Mouse (Mus musculus) macrophage (primary cell): Measurements from ENCODE around the gene Loxl3. TPM values are rescaled to one million over a fixed set of nuclear protein-coding genes. Genes with fewer than 3 reads are reported as not detected.

Experiments used
- H3K27ac ChIP-seq: fragments of 350-480 bp; formaldehyde crosslinking; 2 replicates; pipeline ENCODE4 v1.9.0; 2021
- H3K36me3 ChIP-seq: fragments of 350-480 bp; formaldehyde crosslinking; 2 replicates; pipeline ENCODE4 v1.9.0; 2021; ENCODE audit errors: inconsistent target
- H3K4me3 ChIP-seq: fragments of 350-480 bp; formaldehyde crosslinking; 2 replicates; pipeline ENCODE4 v1.9.0; 2021; ENCODE audit errors: inconsistent target
- H3K79me2 ChIP-seq: fragments of 350-480 bp; formaldehyde crosslinking; 2 replicates; pipeline ENCODE4 v1.9.0; 2021; ENCODE audit errors: inconsistent target
- WGBS: methylation state at CpG from one replicate; pipeline ENCODE4 v1.1.7; 2026; ENCODE audit warnings: inconsistent platforms; ENCODE audit not compliant: missing documents; 5-methylcytosine and 5-hydroxymethylcytosine counted together
- polyA plus RNA-seq: library from polyadenylated mRNA; stranded (reverse); fragments of 250-400 nt; gene quantifications from 3 replicates; pipeline ENCODE4 v1.2.4, GENCODE M21; 2018; ENCODE audit warnings: inconsistent platforms

Gene Loxl3
- polyA plus RNA-seq, 1 experiment from 2014 or later: 7.6 TPM

GRCm38 (mm10) chr6:83074979-83075378 is 41.0 kb downstream of the Loxl3 start:
- Histone ChIP-seq H3K4me3 (no peak overlapping the region), H3K79me2 (peaks cover 8% of the 10 kb centered on the region; the same call in 1 of the 2 replicates), H3K36me3 (0 out of 2 replicates have a peak, but pooled peaks cover 3% of the 10 kb centered on the region), H3K27ac (no peak overlapping the region)
- 26% methylated on average over 2 of the region's 2 CpGs for WGBS

DNA sequence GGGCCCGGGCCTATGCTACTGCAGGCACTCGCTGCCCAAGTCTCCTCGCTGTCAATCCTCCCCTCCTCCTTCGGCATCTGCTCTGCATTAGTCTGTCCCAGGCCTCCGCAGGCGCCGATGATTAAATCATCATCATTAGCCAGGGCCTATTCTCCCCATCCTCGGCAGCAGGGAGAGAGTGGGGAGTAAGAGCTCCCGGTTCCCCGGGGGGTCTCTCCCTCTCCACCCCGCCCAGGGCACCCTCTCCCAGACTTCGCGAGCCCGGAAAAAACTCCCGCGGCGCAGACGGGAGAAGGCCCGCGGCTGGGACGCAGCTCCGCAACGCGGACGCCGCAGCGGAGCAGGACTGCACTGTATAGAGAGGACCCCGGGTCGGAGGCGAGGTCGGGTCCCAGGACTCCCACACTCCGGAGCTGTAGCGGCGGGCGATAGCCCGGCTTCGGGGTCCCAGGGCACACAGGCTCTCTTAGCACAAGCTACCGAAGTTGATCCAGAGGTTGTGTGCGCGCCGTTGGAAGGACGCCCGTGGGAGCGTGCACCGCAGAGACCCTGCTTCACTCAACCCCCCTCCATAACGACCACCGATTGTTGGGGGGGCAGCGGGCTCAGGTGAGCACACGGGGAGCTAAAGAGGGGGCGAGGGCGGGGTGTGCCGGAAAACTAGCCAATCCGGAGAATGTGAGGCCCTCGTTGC is 43.8 kb downstream of the Loxl3 start, which contains the start of gene Pcgf1:
Gene Pcgf1 (plus strand): TSS at position 240 of the 694 bp plus-strand sequence.
- H3K27ac ChIP-seq: peak within 1 kb of the TSS; percentile 68
- 2% methylated on average over 52 of the region's 54 CpGs for WGBS

DNA sequence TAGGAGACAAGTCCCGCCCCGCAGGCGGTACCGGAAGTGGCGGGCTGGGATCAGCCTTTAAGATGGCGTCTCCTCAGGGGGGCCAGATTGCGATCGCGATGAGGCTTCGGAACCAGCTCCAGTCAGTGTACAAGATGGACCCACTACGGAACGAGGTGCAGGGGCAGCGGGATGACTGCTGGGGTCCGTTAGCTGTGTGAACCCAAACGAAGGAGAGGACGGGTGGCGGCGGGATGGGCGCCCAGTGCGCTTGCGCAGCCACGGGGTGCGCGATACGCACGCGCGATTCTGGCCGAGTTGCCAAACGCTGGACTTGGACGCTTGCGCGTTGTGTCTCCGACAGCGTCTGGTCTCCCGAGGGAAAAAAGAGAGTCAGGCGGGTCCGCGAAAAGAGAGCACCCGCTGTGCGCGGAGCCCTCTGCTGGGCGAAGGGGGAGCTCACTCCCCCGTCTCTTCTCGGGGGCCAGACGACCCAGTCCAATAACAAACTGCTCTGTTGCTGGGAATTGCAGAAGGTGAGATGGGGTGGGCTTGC is 44.4 kb downstream of the Loxl3 start:
- H3K27ac ChIP-seq: peak overlapping the region; percentile 68
- peak overlapping the region; percentile 58 for H3K4me3 ChIP-seq
- under 1% methylated on average over 46 of the region's 46 CpGs for WGBS
- H3K36me3 ChIP-seq: peaks cover 18% of the 10 kb centered on the region; the same call in 1 of the 2 replicates
- peaks cover 8% of the 10 kb centered on the region; the same call in 1 of the 2 replicates for H3K79me2 ChIP-seq

More for the DNA sequence above, 43.8 kb downstream of the Loxl3 start, which contains the start of gene Pcgf1:
- Histone ChIP-seq H3K36me3 (peaks cover 18% of the 10 kb centered on the region; the same call in 1 of the 2 replicates), H3K79me2 (peaks cover 8% of the 10 kb centered on the region; the same call in 1 of the 2 replicates), H3K4me3 (peak within 1 kb of the TSS; percentile 58)

DNA sequence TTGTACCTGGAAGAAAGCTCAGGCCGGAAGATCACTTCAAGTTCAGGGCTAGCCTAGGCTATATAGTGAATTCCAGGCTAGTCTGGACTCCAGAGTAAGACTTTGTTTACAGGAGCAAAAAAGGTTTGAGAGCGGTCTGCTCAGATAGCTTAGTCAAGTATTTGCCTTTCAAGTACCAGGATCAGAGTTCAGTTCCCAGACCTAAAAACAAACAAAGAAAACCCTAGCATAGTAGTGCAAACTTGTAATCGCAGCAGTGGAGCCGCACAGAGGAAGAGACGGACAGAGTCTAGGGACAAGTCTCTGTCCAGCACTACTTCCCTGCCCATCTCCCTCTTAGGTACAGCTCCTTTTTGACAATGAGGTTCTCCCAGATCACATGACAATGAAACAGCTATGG is 46.2 kb downstream of the Loxl3 start:
- no peak overlapping the region for H3K4me3 ChIP-seq
- H3K27ac ChIP-seq: no peak overlapping the region
- H3K36me3 ChIP-seq: peaks cover 18% of the 10 kb centered on the region; the same call in 1 of the 2 replicates
- WGBS: 98% methylated on average over 5 of the region's 5 CpGs
- H3K79me2 ChIP-seq: peaks cover 8% of the 10 kb centered on the region; the same call in 1 of the 2 replicates

GRCm38 (mm10) chr6:83083497-83083896 is 49.5 kb downstream of the Loxl3 start:
- peaks cover 8% of the 10 kb centered on the region; the same call in 1 of the 2 replicates for H3K79me2 ChIP-seq
- H3K27ac ChIP-seq: no peak overlapping the region
- 85% methylated on average over 5 of the region's 5 CpGs for WGBS
- H3K36me3 ChIP-seq: peaks cover 18% of the 10 kb centered on the region; the same call in 1 of the 2 replicates
- H3K4me3 ChIP-seq: no peak overlapping the region

DNA sequence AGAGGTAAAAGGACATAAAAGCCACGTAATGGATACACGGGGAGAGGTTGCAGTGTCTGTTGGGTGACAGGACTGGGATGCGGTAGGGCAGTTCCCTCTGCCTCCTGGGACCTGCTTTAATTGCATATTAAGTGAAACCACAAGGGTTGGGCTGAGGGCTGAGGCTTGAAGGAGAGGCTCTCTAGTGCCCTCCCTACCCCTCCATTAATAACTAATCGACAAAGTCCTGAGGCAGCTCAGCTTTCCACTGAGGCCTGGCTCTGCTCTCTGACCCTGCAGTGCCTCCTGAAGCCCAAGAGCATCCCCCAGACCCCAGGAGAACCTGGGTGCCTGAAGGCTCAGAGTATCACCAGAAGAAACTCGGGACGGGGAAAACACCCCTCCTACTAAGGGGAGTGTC is 50.5 kb downstream of the Loxl3 start:
- no peak overlapping the region for H3K27ac ChIP-seq
- no peak overlapping the region for H3K4me3 ChIP-seq
- H3K36me3 ChIP-seq: peaks cover 18% of the 10 kb centered on the region; the same call in 1 of the 2 replicates
- no peaks in the 10 kb centered on the region for H3K79me2 ChIP-seq
- WGBS: 50% methylated on average over 6 of the region's 6 CpGs

GRCm38 (mm10) chr6:83086121-83087035 is 52.4 kb downstream of the Loxl3 start, which contains the start of gene Lbx2:
Gene Lbx2, plus strand, starts transcription at chr6:83086367.
- whole genome bisulfite sequencing: 13% methylated on average over 35 of the region's 42 CpGs
- peaks cover 5% of the 10 kb centered on the region; the same call in 1 of the 2 replicates for H3K36me3 ChIP-seq
- no peak within 1 kb of the TSS for H3K27ac ChIP-seq
- H3K79me2 ChIP-seq: no peaks in the 10 kb centered on the region
- no peak within 1 kb of the TSS; the same call in 1 of the 2 replicates for H3K4me3 ChIP-seq

GRCm38 (mm10) chr6:83087205-83087925 is 53.4 kb downstream of the Loxl3 start:
- Histone ChIP-seq H3K79me2 (no peaks in the 10 kb centered on the region), H3K36me3 (no peaks in the 10 kb centered on the region), H3K27ac (no peak overlapping the region), H3K4me3 (no peak overlapping the region)
- 28% methylated on average over 47 of the region's 47 CpGs for WGBS

DNA sequence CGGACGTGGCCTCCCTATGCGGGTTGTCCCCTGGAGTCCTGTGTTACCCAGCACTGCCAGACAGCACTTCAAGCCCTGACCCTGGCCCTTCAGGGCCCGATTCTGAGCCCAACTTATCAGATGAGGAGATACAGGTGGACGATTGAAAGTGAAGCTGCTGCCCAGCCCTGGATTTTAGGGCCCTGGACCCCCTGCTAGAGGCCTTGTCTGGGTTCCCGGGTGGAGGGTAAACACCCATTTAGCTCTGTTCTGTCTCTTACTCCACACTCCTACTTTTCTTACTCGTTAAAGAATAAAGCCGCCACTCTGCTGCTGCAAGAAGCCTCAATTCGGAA is 53.9 kb downstream of the Loxl3 start:
- H3K4me3 ChIP-seq: no peak overlapping the region
- H3K36me3 ChIP-seq: no peaks in the 10 kb centered on the region
- WGBS: 65% methylated on average over 9 of the region's 9 CpGs
- H3K79me2 ChIP-seq: no peaks in the 10 kb centered on the region
- no peak overlapping the region for H3K27ac ChIP-seq

- 17% methylated on average over 6 of the region's 6 CpGs for WGBS
- H3K27ac ChIP-seq: no peak overlapping the region
- no peaks in the 10 kb centered on the region for H3K79me2 ChIP-seq
- H3K4me3 ChIP-seq: no peak overlapping the region
- no peaks in the 10 kb centered on the region for H3K36me3 ChIP-seq
These were observed 58.6 kb downstream of the Loxl3 start for GRCm38 (mm10) chr6:83092416-83093127.

DNA sequence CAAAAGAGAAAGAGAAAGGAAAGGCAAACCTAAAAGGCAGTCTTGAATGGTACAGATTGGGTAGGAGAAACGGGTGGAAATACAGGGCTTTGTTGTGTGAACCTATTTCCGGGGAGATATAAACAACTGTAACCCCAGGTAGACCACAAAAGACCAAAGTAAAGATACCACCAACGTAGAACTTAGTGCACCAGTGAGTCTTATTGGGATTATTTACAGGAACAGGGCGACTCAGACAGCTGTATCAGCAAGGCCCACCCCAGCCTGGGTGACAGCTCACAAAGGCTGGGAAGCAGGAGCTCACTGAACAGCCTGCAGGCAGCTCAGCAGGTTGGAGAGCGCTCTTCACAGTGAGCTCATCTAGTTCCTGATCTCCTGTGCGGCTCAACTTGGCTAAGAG is 62.0 kb downstream of the Loxl3 start:
- Histone ChIP-seq H3K27ac (no peak overlapping the region), H3K36me3 (no peaks in the 10 kb centered on the region), H3K79me2 (no peaks in the 10 kb centered on the region), H3K4me3 (no peak overlapping the region)
- 81% methylated on average over 6 of the region's 6 CpGs for WGBS

DNA sequence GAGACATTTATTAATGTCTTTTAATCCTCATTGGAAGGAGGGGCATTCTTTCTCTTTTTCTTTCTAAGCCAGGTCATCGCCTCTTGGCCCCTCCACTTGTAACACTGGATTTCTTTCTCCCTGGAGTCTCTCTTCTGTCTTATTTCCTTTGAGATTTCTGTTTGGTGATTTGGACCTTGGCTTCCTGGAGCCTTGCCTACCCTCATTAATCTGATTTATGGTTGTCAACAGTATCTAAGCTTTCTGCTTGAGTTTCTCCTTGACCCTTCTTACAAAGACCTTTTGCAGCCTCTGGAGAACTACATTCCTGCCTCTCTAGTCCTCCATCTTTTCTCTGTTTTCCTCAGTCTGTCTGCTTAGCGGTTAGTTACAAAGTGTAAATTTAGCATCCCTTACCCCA is 64.4 kb downstream of the Loxl3 start:
- H3K79me2 ChIP-seq: peaks cover 11% of the 10 kb centered on the region
- H3K4me3 ChIP-seq: no peak overlapping the region
- no peak overlapping the region for H3K27ac ChIP-seq
- no peaks in the 10 kb centered on the region for H3K36me3 ChIP-seq
- WGBS: 92% methylated on average over 2 of the region's 2 CpGs

- WGBS: under 1% methylated on average over 25 of the region's 25 CpGs
- Histone ChIP-seq H3K36me3 (peaks cover 15% of the 10 kb centered on the region; the same call in 1 of the 2 replicates), H3K27ac (peak within 1 kb of the TSS; percentile 37)
These were observed 67.3 kb downstream of the Loxl3 start, which contains the start of the genes Ccdc142 and Gm42688 for GRCm38 (mm10) chr6:83101316-83101687. Gene Ccdc142, plus strand, starts transcription at chr6:83101601. Gene Gm42688, plus strand, starts transcription at chr6:83101617.

More at GRCm38 (mm10) chr6:83101316-83101687, 67.3 kb downstream of the Loxl3 start, which contains the start of the genes Ccdc142 and Gm42688:
- Histone ChIP-seq H3K79me2 (peaks cover 13% of the 10 kb centered on the region), H3K4me3 (peak within 1 kb of the TSS; percentile 39)
